Mouse (Mus musculus): ENCODE data around the gene Mustn1. TPM values are rescaled to one million over a fixed set of nuclear protein-coding genes. Genes with fewer than 3 reads are reported as not detected.

The Mustn1 gene
- 0.69 and 3.0 TPM in 2 replicates for polyA plus RNA-seq (2012; rRNA removed)

DNA sequence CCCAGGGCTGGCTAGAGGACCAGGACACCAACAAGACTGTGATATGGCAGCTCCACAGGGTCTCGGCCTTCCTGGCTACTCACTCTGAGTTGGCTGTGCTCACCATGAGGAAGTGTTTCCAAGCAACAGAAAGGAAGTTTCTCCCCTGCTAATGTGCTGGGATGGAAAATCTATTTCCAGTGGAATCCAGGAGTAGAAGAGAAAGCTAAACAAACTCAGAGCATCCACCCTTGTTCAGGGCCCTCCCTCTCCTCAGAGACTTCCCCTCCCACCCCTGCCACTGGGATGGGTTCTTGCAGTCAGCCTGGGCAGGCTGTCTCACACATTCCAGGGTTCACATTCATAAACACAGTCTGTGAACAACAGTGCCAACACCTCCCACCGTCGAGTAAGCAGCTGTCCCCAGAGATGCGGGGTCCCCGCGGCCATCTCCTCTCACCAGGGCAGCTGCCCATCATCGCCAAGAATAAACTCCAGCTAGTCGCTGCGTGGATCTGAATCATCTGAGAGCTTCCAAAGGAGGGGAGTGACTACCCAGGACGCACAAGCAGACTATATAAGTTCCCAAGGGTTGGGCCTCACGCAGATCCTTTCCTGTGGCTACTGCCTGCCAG lies at the start of gene Mustn1:
Mustn1 (plus strand) TSS at position 243 of the 614 bp plus-strand sequence.

DNA sequence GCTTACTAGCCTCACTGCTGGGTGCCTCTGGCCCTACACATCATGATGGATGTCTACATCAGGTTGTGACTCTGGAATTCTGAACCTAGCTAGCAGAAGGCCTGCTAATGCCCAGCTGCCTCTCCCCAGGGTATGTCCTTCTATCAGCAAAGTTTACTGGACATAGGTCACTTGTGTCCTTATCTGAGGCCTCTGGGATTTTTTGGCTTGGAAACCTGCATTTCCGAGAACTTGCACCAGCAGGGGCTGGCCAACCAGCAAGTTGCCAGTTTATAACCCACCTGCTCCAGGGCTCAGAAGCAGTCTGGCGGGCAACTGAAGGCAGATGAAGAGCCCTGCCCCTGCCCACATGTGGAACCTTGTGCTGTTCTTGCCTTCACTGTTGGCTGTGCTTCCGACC lies 7.2 kb downstream of the Mustn1 start, which contains the start of gene Itih4:
Itih4 (plus strand) TSS at position 273 of the 400 bp plus-strand sequence.

DNA sequence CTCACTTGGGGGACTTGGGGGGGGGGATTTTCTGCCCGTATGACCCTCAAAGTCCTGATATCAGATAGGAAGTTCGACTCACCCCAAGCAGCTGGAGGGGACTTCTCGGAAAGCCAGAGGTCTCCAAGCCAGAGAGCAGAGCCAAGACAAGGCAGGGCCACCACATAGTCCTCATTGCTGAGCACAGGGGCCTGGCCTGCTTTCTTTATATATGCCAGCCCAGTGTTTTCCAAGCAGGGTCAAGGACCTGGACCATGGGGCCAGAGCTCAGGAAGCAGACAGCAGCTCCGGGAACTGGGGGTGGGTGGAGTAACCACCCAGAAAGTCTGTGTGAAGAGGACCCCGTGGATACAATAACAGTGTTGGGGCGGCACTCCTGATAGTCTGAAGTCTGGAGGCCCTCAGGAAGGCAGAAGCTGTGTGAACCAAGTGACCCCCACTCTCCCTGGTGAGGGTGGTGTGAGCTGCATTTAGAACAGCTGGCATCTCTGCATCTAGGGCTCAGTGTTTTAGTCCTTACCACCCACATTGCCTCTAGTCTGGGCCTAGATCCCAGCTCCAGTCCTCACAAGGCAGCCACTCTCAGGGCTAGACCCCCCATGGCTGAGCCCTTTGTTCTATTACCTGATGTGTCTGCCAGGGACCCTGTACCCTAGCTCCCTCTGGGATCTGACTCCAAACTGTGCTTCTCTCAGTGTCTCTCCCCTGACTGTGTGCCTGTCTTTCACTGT lies 44.5 kb downstream of the Mustn1 start, which contains the start of gene Itih3:
Itih3 (minus strand) TSS at position 386 of the 731 bp plus-strand sequence.

Other genes with a start within 250 kb of the Mustn1 start
- 10.2 and 11.0 TPM in 2 replicates for gene Rft1, start 224.8 kb upstream of the Mustn1 start, polyA plus RNA-seq (2012; rRNA removed)
- 7.1 TPM in 2 replicates for gene Sfmbt1, start 164.4 kb upstream of the Mustn1 start, polyA plus RNA-seq (2012; rRNA removed)
- gene Tmem110, start 53.6 kb upstream of the Mustn1 start, polyA plus RNA-seq (2012; rRNA removed): 27.9 and 28.8 TPM in 2 replicates
- 0.06 and 0.09 TPM in 2 replicates for gene Itih4, start 7.3 kb downstream of the Mustn1 start, polyA plus RNA-seq (2012; rRNA removed)
- gene Itih3, start 44.6 kb downstream of the Mustn1 start, polyA plus RNA-seq (2012; rRNA removed): 2.3 and 3.1 TPM in 2 replicates
- gene Itih1, start 64.1 kb downstream of the Mustn1 start, polyA plus RNA-seq (2012; rRNA removed): not detected in 2 replicates
- gene Nek4, start 72.2 kb downstream of the Mustn1 start, polyA plus RNA-seq (2012; rRNA removed): 12.7 and 13.3 TPM in 2 replicates
- 130 and 145 TPM in 2 replicates for gene Glt8d1, start 122.2 kb downstream of the Mustn1 start, polyA plus RNA-seq (2012; rRNA removed)
- 273 and 290 TPM in 2 replicates for gene Spcs1, start 122.5 kb downstream of the Mustn1 start, polyA plus RNA-seq (2012; rRNA removed)
- 38.0 and 38.1 TPM in 2 replicates for gene Pbrm1, start 139.9 kb downstream of the Mustn1 start, polyA plus RNA-seq (2012; rRNA removed)
- 77.5 and 80.2 TPM in 2 replicates for gene Gnl3, start 140.0 kb downstream of the Mustn1 start, polyA plus RNA-seq (2012; rRNA removed)
- 28.0 and 28.7 TPM in 2 replicates for gene Smim4, start 249.8 kb downstream of the Mustn1 start, polyA plus RNA-seq (2012; rRNA removed)